Mouse (Mus musculus) embryonic facial prominence, embryonic 11.5 days (tissue): ENCODE data around the gene Emsy. TPM values are rescaled to one million over a fixed set of nuclear protein-coding genes. Genes with fewer than 3 reads are reported as not detected.

ENCODE experiments used
- ATAC-seq: fragments of 200-750 bp; cut with Nextera tagmentation; replicated peaks from 2 replicates; pipeline ENCODE4 v1.8.0; 2017; ENCODE audit warnings: low read depth; ENCODE audit not compliant: insufficient number of reproducible peaks, low FRiP score, low TSS enrichment
- DNase-seq: peaks from one replicate; pipeline ENCODE4 v3.0.0-alpha.2; 2015; ENCODE audit warnings: low spot score
- H3K27ac ChIP-seq: fragments of 300-500 bp; sonication (generic); replicated peaks from 2 replicates; pipeline ENCODE4 v1.5.1; 2014; ENCODE audit warnings: mild to moderate bottlenecking, low read depth, low read length, control low read depth
- H3K27me3 ChIP-seq: fragments of 300-500 bp; sonication (generic); 2 replicates; pipeline ENCODE4 v1.6.1; 2014; ENCODE audit warnings: mild to moderate bottlenecking, low read length, moderate library complexity, mixed read lengths; ENCODE audit not compliant: control insufficient read depth, insufficient read depth
- H3K36me3 ChIP-seq: fragments of 300-500 bp; sonication (generic); replicated peaks from 2 replicates; pipeline ENCODE4 v1.6.1; 2014; ENCODE audit warnings: low read depth, mild to moderate bottlenecking, low read length, moderate library complexity, mixed read lengths; ENCODE audit not compliant: control insufficient read depth, insufficient read depth
- H3K4me1 ChIP-seq: fragments of 300-500 bp; sonication (generic); 2 replicates; pipeline ENCODE4 v1.6.1; 2014; ENCODE audit warnings: low read length, mixed read lengths; ENCODE audit not compliant: control insufficient read depth, insufficient read depth
- H3K4me2 ChIP-seq: fragments of 300-500 bp; sonication (generic); 2 replicates; pipeline ENCODE4 v1.6.1; 2014; ENCODE audit warnings: low read depth, mild to moderate bottlenecking, control low read depth, low read length, moderate library complexity
- H3K4me3 ChIP-seq: fragments of 300-500 bp; sonication (generic); 2 replicates; pipeline ENCODE4 v1.5.1; 2014; ENCODE audit warnings: low read depth, low read length, control low read depth
- H3K9ac ChIP-seq: fragments of 300-500 bp; sonication (generic); replicated peaks from 2 replicates; pipeline ENCODE4 v1.6.1; 2014; ENCODE audit warnings: mild to moderate bottlenecking, control low read depth, low read length
- H3K9me3 ChIP-seq: fragments of 300-500 bp; sonication (generic); replicated peaks from 2 replicates; pipeline ENCODE4 v1.6.1; 2016; ENCODE audit warnings: mild to moderate bottlenecking, low read length, inconsistent platforms, mixed read lengths; ENCODE audit not compliant: control insufficient read depth
- WGBS: fragments of 180-500 bp; shearing (Covaris S2); extraction: QIAGEN DNeasy Blood & Tissue Kit; methylation state at CpG from one replicate; pipeline ENCODE4 v1.1.7; 2014; 5-methylcytosine and 5-hydroxymethylcytosine counted together
- polyA plus RNA-seq: library from polyadenylated mRNA; unstranded; fragments of >200 nt; fragmentation: Nextera tagmentation; extraction: Ambion mirVana; gene quantifications from 2 replicates; pipeline ENCODE4 v1.2.1, GENCODE M21; 2014

Gene Emsy
- polyA plus RNA-seq, 1 experiment from 2014 or later, result 65.1 TPM

- DNase-seq (no peak), ATAC-seq (no peak)
- Histone ChIP-seq H3K9me3 (no peaks in the 10 kb centered on the region), H3K36me3 (no peaks in the 10 kb centered on the region), H3K4me2 (no peak overlapping the region), H3K4me1 (no peaks in the 10 kb centered on the region), H3K4me3 (no peak overlapping the region), H3K27me3 (no peaks in the 10 kb centered on the region), H3K27ac (no peak overlapping the region), H3K9ac (no peak overlapping the region)
- 88% methylated on average over 7 of the region's 7 CpGs for WGBS
These were observed 82.3 kb downstream of the Emsy start for GRCm38 (mm10) chr7:98574271-98574670.

- Histone ChIP-seq H3K27me3 (no peaks in the 10 kb centered on the region), H3K9me3 (no peaks in the 10 kb centered on the region), H3K9ac (no peak overlapping the region), H3K4me2 (no peak overlapping the region), H3K27ac (no peak overlapping the region), H3K36me3 (no peaks in the 10 kb centered on the region), H3K4me3 (no peak overlapping the region), H3K4me1 (no peaks in the 10 kb centered on the region)
- ATAC-seq (peak; percentile 52; the same call in 1 of the 2 replicates), DNase-seq (no peak)
- 62% methylated on average over 10 of the region's 10 CpGs for WGBS
These were observed 83.3 kb downstream of the Emsy start for GRCm38 (mm10) chr7:98573231-98573781.

- Histone ChIP-seq H3K4me2 (no peak overlapping the region), H3K36me3 (no peaks in the 10 kb centered on the region), H3K9ac (no peak overlapping the region), H3K4me3 (no peak overlapping the region), H3K27me3 (no peaks in the 10 kb centered on the region), H3K4me1 (no peaks in the 10 kb centered on the region), H3K9me3 (no peaks in the 10 kb centered on the region), H3K27ac (no peak overlapping the region)
- WGBS, result 18% methylated on average over 10 of the region's 10 CpGs
- ATAC-seq, result no peak
- no peak for DNase-seq
These were observed 84.2 kb downstream of the Emsy start for GRCm38 (mm10) chr7:98572223-98572868.

GRCm38 (mm10) chr7:98570824-98571505 lies 85.6 kb downstream of the Emsy start:
- 68% methylated on average over 8 of the region's 8 CpGs for WGBS
- no peaks in the 10 kb centered on the region for H3K27me3 ChIP-seq
- DNase-seq, result no peak
- H3K27ac ChIP-seq, result no peak overlapping the region
- no peak overlapping the region for H3K4me3 ChIP-seq
- no peaks in the 10 kb centered on the region for H3K9me3 ChIP-seq
- ATAC-seq, result no peak
- no peak overlapping the region for H3K4me2 ChIP-seq
- H3K36me3 ChIP-seq, result no peaks in the 10 kb centered on the region
- no peaks in the 10 kb centered on the region for H3K4me1 ChIP-seq
- H3K9ac ChIP-seq, result no peak overlapping the region

- Histone ChIP-seq H3K9me3 (no peaks in the 10 kb centered on the region), H3K4me2 (no peak overlapping the region), H3K27me3 (no peaks in the 10 kb centered on the region), H3K27ac (no peak overlapping the region), H3K4me1 (no peaks in the 10 kb centered on the region), H3K4me3 (no peak overlapping the region), H3K36me3 (no peaks in the 10 kb centered on the region), H3K9ac (no peak overlapping the region)
- ATAC-seq (no peak), DNase-seq (no peak)
- 49% methylated on average over 5 of the region's 5 CpGs for WGBS
These were observed 89.5 kb downstream of the Emsy start for GRCm38 (mm10) chr7:98567056-98567455.

GRCm38 (mm10) chr7:98564607-98565364 lies 91.8 kb downstream of the Emsy start:
- Histone ChIP-seq H3K4me1 (no peaks in the 10 kb centered on the region), H3K27ac (no peak overlapping the region), H3K4me2 (no peak overlapping the region), H3K36me3 (no peaks in the 10 kb centered on the region), H3K9me3 (no peaks in the 10 kb centered on the region), H3K4me3 (no peak overlapping the region), H3K27me3 (no peaks in the 10 kb centered on the region), H3K9ac (no peak overlapping the region)
- no peak for ATAC-seq
- DNase-seq, result no peak
- WGBS, result 74% methylated on average over 9 of the region's 9 CpGs

- no peak overlapping the region for H3K27ac ChIP-seq
- H3K4me3 ChIP-seq, result no peak overlapping the region
- ATAC-seq, result no peak
- DNase-seq, result no peak
- WGBS, result 88% methylated on average over 6 of the region's 6 CpGs
- no peaks in the 10 kb centered on the region for H3K27me3 ChIP-seq
- H3K9ac ChIP-seq, result no peak overlapping the region
- H3K9me3 ChIP-seq, result no peaks in the 10 kb centered on the region
- no peak overlapping the region for H3K4me2 ChIP-seq
- no peaks in the 10 kb centered on the region for H3K36me3 ChIP-seq
- H3K4me1 ChIP-seq, result no peaks in the 10 kb centered on the region
These were observed 92.6 kb downstream of the Emsy start for GRCm38 (mm10) chr7:98563991-98564390.
